Comparison of ENCODE assay signal across 27 mouse cellular contexts in genomic region chr1:169416701-169417100, GRCm38 (mm10).
"Had no signal": no experiment of that assay in that cellular context is flagged by ENCODE, and none has a peak within 500 bp of the region (broad histone marks: within the 10 kb centered on the region; RNA-seq: fewer than 3 reads in every experiment).

No protein-coding gene starts in this region.

- H3K9ac ChIP-seq: embryonic facial prominence, embryonic 12.5 days; embryonic facial prominence, embryonic 13.5 days; embryonic facial prominence, embryonic 15.5 days; forebrain, embryonic 12.5 days; forebrain, embryonic 13.5 days; forebrain, embryonic 15.5 days; forebrain, postnatal 0 days had no signal

- H3K9me3 ChIP-seq: embryonic facial prominence, embryonic 10.5 days; embryonic facial prominence, embryonic 12.5 days; embryonic facial prominence, embryonic 15.5 days; forebrain, embryonic 10.5 days; forebrain, embryonic 12.5 days; forebrain, embryonic 13.5 days; forebrain, embryonic 15.5 days had no signal

- H3K4me2 ChIP-seq: embryonic facial prominence, embryonic 12.5 days; embryonic facial prominence, embryonic 13.5 days; embryonic facial prominence, embryonic 15.5 days; forebrain, embryonic 12.5 days; forebrain, embryonic 13.5 days; forebrain, embryonic 15.5 days had no signal

- H3K27me3 ChIP-seq: embryonic facial prominence, embryonic 12.5 days; embryonic facial prominence, embryonic 13.5 days; embryonic facial prominence, embryonic 15.5 days; forebrain, embryonic 12.5 days; forebrain, embryonic 13.5 days; forebrain, embryonic 15.5 days had no signal

- H3K27ac ChIP-seq: embryonic facial prominence, embryonic 10.5 days; embryonic facial prominence, embryonic 12.5 days; embryonic facial prominence, embryonic 13.5 days; embryonic facial prominence, embryonic 15.5 days; forebrain, embryonic 10.5 days; forebrain, embryonic 12.5 days; forebrain, embryonic 13.5 days; forebrain, embryonic 15.5 days; gastrocnemius, adult 2 months; heart, adult 2 months had no signal

- H3K36me3 ChIP-seq: embryonic facial prominence, embryonic 10.5 days; embryonic facial prominence, embryonic 12.5 days; embryonic facial prominence, embryonic 13.5 days; embryonic facial prominence, embryonic 15.5 days; forebrain, embryonic 10.5 days; forebrain, embryonic 12.5 days; forebrain, embryonic 15.5 days had no signal

- H3K4me3 ChIP-seq: embryonic facial prominence, embryonic 10.5 days; embryonic facial prominence, embryonic 12.5 days; embryonic facial prominence, embryonic 13.5 days; embryonic facial prominence, embryonic 15.5 days; erythroblast, embryonic 14.5 days; forebrain, embryonic 10.5 days; forebrain, embryonic 12.5 days; forebrain, embryonic 13.5 days; forebrain, embryonic 15.5 days; gastrocnemius, adult 2 months; heart, adult 2 months had no signal

- ATAC-seq: forebrain, embryonic 13.5 days; forebrain, embryonic 14.5 days; forebrain, embryonic 15.5 days; forebrain, embryonic 16.5 days; forebrain, postnatal 0 days had no signal

- DNase-seq: cerebellum, adult 8-10 months; cerebellum, adult 9-10 months; cerebellum, adult 9-11 months; cerebellum, postnatal 10 days; cerebellum, postnatal 14 days; cerebellum, postnatal 25 days; cerebellum, postnatal 36 days; embryo, embryonic 11 days; forebrain, postnatal 0 days; gastrocnemius, adult 2 months; gastrocnemius, postnatal 10 days; gastrocnemius, postnatal 14 days; gastrocnemius, postnatal 25 days; gastrocnemius, postnatal 36 days; heart, adult 18-20 months; heart, adult 2 months had no signal

- H3K4me1 ChIP-seq: embryonic facial prominence, embryonic 15.5 days; forebrain, embryonic 10.5 days; forebrain, embryonic 12.5 days; forebrain, embryonic 13.5 days; forebrain, embryonic 15.5 days had no signal
